Mouse (Mus musculus) ES-Bruce4 (cell line): ENCODE data around the gene Hes6. TPM values are rescaled to one million over a fixed set of nuclear protein-coding genes. Genes with fewer than 3 reads are reported as not detected.

Experiments
- H3K27ac ChIP-seq: 2 replicates; pipeline ENCODE4 v1.5.1; 2012; ENCODE audit warnings: low read length, inconsistent platforms; ENCODE audit not compliant: insufficient read depth
- H3K27me3 ChIP-seq: 2 replicates; pipeline ENCODE4 v1.6.1; 2012; ENCODE audit warnings: mild to moderate bottlenecking, low read length, inconsistent platforms; ENCODE audit not compliant: control insufficient read depth, poor library complexity, insufficient read depth, severe bottlenecking
- H3K36me3 ChIP-seq: 2 replicates; pipeline ENCODE4 v1.6.1; 2012; ENCODE audit warnings: inconsistent platforms, mild to moderate bottlenecking, low read length, moderate library complexity; ENCODE audit not compliant: control insufficient read depth, poor library complexity, insufficient read depth, severe bottlenecking
- H3K4me1 ChIP-seq: one replicate; pipeline ENCODE4 v1.8.1; 2011; ENCODE audit warnings: low read length; ENCODE audit not compliant: control insufficient read depth, insufficient read depth
- H3K4me3 ChIP-seq: 2 replicates; pipeline ENCODE4 v1.5.1; 2011; ENCODE audit warnings: low read depth, mild to moderate bottlenecking, low read length
- H3K9ac ChIP-seq: 2 replicates; pipeline ENCODE4 v1.6.1; 2012; ENCODE audit warnings: low read depth, mild to moderate bottlenecking, inconsistent platforms; ENCODE audit not compliant: poor library complexity, severe bottlenecking
- H3K9me3 ChIP-seq: replicated peaks from 2 replicates; pipeline ENCODE4 v1.6.1; 2012; ENCODE audit warnings: mild to moderate bottlenecking, low read length, inconsistent platforms; ENCODE audit not compliant: control insufficient read depth, poor library complexity, insufficient read depth, severe bottlenecking
- CTCF ChIP-seq: IDR thresholded peaks from one replicate; pipeline ENCODE4 v1.8.1; 2011; ENCODE audit warnings: low read depth, low read length
- EP300 ChIP-seq: IDR thresholded peaks from 2 replicates; pipeline ENCODE4 v1.6.1; 2011; ENCODE audit warnings: low read depth, low read length; ENCODE audit not compliant: insufficient read depth
- POLR2A ChIP-seq: IDR thresholded peaks from one replicate; pipeline ENCODE4 v1.8.1; 2011; ENCODE audit warnings: low read length; ENCODE audit not compliant: insufficient read depth
- polyA plus RNA-seq: library from polyadenylated mRNA; stranded (reverse); fragments of >200 nt; gene quantifications from 2 replicates; pipeline ENCODE4 v1.2.4, GENCODE M21; 2011; ENCODE audit warnings: low read depth; ENCODE audit not compliant: missing spikeins, insufficient read depth, insufficient read length

Hes6 gene
- polyA plus RNA-seq, 1 experiment, result 13.0 TPM

- Histone ChIP-seq H3K27me3 (no peaks in the 10 kb centered on the region), H3K9me3 (no peaks in the 10 kb centered on the region), H3K4me1 (no peaks in the 10 kb centered on the region), H3K4me3 (no peak overlapping the region), H3K36me3 (no peaks in the 10 kb centered on the region), H3K9ac (no peak overlapping the region), H3K27ac (no peak overlapping the region)
- no peak for TF ChIP-seq POLR2A
- no peak for TF ChIP-seq EP300
- peak; percentile 69 for TF ChIP-seq CTCF
Observed at GRCm38 (mm10) chr1:91428614-91429013, 14.8 kb upstream of the Hes6 start.

DNA sequence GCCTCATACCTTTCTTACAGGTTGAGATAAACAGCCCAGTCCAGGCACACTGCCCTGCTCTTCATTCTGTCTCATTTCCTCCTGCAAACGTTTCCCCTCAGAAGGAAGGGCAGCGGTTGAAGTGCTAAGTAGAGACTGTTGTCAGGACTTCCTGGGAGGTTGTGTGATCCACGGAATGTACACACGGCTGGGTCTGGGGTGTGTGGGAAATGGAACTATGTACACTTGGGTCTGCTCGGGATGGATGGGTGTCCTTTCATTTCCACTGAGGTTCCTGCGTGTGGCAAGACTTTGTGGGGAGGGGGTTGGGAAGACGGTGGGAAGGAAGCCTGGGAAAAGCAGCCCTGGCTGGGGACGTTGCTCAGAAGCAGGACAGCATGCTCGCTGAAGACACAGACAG is 12.6 kb upstream of the Hes6 start:
- no peaks in the 10 kb centered on the region for H3K9me3 ChIP-seq
- no peaks in the 10 kb centered on the region for H3K4me1 ChIP-seq
- H3K27me3 ChIP-seq, result no peaks in the 10 kb centered on the region
- H3K9ac ChIP-seq, result no peak overlapping the region
- H3K27ac ChIP-seq, result no peak overlapping the region
- TF ChIP-seq EP300, result no peak
- no peak for TF ChIP-seq POLR2A
- no peak overlapping the region for H3K4me3 ChIP-seq
- no peaks in the 10 kb centered on the region for H3K36me3 ChIP-seq

DNA sequence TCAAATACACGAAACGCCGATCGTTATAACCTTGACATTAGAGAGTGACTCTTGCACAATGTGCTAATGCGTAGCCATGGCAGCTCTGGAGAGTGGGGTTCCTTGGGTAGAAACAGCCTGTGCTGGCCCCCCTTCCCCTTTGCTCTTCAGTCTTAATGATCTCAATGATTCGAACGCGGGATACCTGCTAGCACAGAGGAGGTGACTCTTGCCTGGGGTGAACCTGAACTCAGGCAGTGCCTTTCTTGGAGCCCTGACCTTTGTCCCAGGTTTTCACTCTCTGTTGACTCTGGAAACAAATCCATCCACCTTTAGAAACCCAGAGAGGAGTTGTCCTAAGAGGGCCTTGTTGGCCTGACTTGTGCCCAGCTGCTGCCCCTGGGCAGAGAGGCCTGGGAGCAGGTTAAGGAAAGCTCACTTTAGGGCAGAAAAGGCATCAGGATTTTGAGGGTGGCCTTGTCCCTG is 6.8 kb upstream of the Hes6 start:
- H3K9ac ChIP-seq, result no peak overlapping the region
- no peaks in the 10 kb centered on the region for H3K36me3 ChIP-seq
- TF ChIP-seq CTCF (no peak), EP300 (no peak), POLR2A (no peak)
- H3K4me3 ChIP-seq, result no peak overlapping the region
- no peaks in the 10 kb centered on the region for H3K9me3 ChIP-seq
- H3K4me1 ChIP-seq, result no peaks in the 10 kb centered on the region
- H3K27me3 ChIP-seq, result no peaks in the 10 kb centered on the region
- H3K27ac ChIP-seq, result no peak overlapping the region

DNA sequence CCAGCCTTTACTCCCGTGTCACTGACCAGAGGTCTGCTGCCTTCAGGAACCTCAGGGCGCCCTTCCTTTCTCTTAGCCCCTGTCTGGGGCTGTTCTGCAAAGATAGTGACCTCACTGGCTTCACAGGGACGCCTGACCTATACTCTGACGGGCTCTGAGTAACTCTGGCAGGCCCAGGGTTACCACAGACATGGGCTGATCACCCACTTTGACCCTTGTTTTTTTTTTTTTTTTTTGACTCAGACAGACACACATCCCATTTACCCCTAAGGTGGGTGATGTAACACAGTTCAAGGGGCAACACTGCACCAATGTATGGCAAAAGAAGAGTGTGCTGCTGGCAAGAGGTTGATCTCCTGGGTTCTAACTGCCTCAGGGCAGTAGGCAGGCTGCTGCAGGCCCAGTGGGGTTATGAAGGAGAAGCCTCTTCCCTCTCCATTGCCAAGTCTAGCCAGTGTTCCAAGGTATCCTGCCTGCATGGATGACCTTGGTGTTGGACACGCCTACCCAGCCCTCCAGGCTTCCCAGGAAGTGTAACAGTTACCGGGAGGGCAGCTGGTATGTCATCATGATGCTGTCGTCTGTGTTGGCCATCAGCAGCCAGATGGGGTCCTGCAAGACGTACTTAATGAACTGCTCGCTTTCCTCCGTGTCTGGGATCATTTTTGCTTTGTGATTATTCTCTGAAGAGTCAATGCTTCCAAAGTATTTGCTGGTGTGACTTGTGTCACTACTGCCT is 6.2 kb upstream of the Hes6 start:
- H3K4me1 ChIP-seq, result no peaks in the 10 kb centered on the region
- no peaks in the 10 kb centered on the region for H3K36me3 ChIP-seq
- no peaks in the 10 kb centered on the region for H3K27me3 ChIP-seq
- TF ChIP-seq POLR2A (no peak), EP300 (no peak), CTCF (no peak)
- no peak overlapping the region for H3K27ac ChIP-seq
- no peak overlapping the region for H3K9ac ChIP-seq
- no peaks in the 10 kb centered on the region for H3K9me3 ChIP-seq
- H3K4me3 ChIP-seq, result no peak overlapping the region

DNA sequence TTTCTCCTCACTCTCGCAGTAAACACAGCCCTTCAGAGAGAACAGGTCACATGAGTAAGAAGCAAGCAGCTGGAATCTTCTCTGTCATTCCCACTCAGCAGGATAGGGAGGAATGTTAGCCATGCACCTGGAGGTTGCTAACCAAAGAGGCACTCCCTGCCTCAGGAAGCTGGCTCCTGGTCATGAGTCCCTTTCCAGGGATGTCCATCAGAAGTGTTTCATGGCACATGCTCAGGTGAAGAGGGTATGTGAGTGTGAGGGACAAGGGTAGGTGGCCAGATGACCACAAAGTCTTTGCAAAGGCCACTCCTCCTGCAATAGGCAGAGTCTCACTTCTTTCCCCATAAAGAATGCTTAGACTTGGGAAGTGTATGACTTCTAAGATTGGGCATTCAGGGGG is 4.2 kb upstream of the Hes6 start:
- H3K4me3 ChIP-seq, result no peak overlapping the region
- H3K4me1 ChIP-seq, result no peaks in the 10 kb centered on the region
- H3K9me3 ChIP-seq, result no peaks in the 10 kb centered on the region
- no peak overlapping the region for H3K27ac ChIP-seq
- TF ChIP-seq POLR2A (no peak), CTCF (no peak), EP300 (no peak)
- H3K36me3 ChIP-seq, result no peaks in the 10 kb centered on the region
- H3K9ac ChIP-seq, result no peak overlapping the region
- no peaks in the 10 kb centered on the region for H3K27me3 ChIP-seq

DNA sequence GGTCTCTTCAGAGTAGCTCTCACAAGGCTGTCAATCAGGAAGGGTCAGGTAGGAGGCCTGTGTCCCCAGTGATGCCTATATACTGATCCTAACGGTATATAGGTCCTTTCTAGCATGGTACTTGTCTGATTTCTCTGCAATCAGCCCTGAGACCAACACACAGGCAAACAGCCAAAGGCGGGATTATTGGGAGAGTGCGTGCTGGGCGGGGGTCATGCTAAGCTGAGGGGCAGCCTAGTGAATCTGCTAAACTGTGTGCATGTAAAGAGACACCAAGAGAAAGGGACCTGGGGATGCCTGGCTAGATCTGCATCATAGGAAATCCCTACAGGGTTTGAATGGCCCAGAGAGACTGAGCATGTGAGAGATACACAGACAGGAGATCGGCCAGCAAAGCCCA is 1.5 kb upstream of the Hes6 start:
- H3K9me3 ChIP-seq, result no peaks in the 10 kb centered on the region
- H3K4me1 ChIP-seq, result no peaks in the 10 kb centered on the region
- no peaks in the 10 kb centered on the region for H3K27me3 ChIP-seq
- no peak overlapping the region for H3K27ac ChIP-seq
- no peaks in the 10 kb centered on the region for H3K36me3 ChIP-seq
- TF ChIP-seq POLR2A (no peak), EP300 (no peak), CTCF (no peak)
- H3K9ac ChIP-seq, result no peak overlapping the region
- H3K4me3 ChIP-seq, result no peak overlapping the region
